Mouse (Mus musculus) liver, embryonic 14.5 days (tissue): Measurements from ENCODE around the gene Mrpl14.

Source experiments
- CTCF ChIP-seq: IDR thresholded peaks from 2 replicates; pipeline ENCODE4 v1.5.1; 2016; ENCODE audit warnings: antibody characterized with exemption, low read depth, control low read depth
- EP300 ChIP-seq: IDR thresholded peaks from 2 replicates; pipeline ENCODE4 v1.6.1; 2016; ENCODE audit warnings: antibody characterized with exemption, low read depth

GRCm38 (mm10) chr17:45680391-45680980 is 5.6 kb upstream of the Mrpl14 start:
- TF ChIP-seq CTCF (no peak), EP300 (no peak)
